27 mouse cellular contexts compared by ENCODE assay signal in the genomic region with DNA sequence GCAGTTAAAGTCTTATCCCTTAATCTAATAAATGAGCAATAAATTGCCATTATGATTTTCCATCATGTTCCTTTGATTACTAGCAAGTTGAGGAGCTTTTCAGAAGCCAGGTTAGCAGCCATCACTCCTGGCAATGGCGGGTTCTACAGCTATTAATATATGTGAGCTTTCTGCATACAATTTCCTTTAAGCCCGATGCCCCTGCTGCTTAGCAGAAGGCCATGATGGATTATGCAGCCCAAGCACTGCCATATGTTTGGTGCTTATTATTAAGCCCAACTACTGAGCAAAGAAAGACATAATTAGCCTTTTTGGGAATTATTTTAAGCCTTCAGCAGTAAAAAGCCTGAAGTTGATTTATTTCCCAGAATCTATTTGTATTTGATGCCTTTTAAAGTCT.
DNase-seq lines count a peak whose midpoint lies in the region; ATAC-seq lines count a peak whose summit lies in the region.
"Had no signal": no experiment of that assay in that cellular context is flagged by ENCODE, and none has a peak within 500 bp of the region (broad histone marks: within the 10 kb centered on the region; RNA-seq: fewer than 3 reads in every experiment).

No protein-coding gene starts in this region.

- H3K4me1 ChIP-seq in forebrain, embryonic 16.5 days (replicated peaks; ENCODE audit: control insufficient read depth, insufficient read depth, low read length): peaks cover 7% of the 10 kb centered on the region
- H3K4me1 ChIP-seq in forebrain, embryonic 12.5 days: no peaks in the 10 kb centered on the region
- no peaks in the 10 kb centered on the region for H3K4me1 ChIP-seq in hindbrain, embryonic 16.5 days (ENCODE audit: control insufficient read depth, insufficient read depth, low read depth, low read length)
- H3K4me1 ChIP-seq in hindbrain, embryonic 10.5 days (replicated peaks): no peaks in the 10 kb centered on the region
- peaks cover 10% of the 10 kb centered on the region for H3K4me1 ChIP-seq in embryonic facial prominence, embryonic 15.5 days
- H3K4me1 ChIP-seq: heart, embryonic 13.5 days; lung, embryonic 15.5 days; neural tube, embryonic 12.5 days had no signal

- no peaks in the 10 kb centered on the region for H3K27me3 ChIP-seq in forebrain, embryonic 16.5 days (replicated peaks; ENCODE audit: control insufficient read depth, insufficient read depth, low read length)
- H3K27me3 ChIP-seq in forebrain, embryonic 12.5 days: no peaks in the 10 kb centered on the region
- no peaks in the 10 kb centered on the region for H3K27me3 ChIP-seq in hindbrain, embryonic 16.5 days (replicated peaks; ENCODE audit: control insufficient read depth, insufficient read depth, low read length)
- H3K27me3 ChIP-seq in hindbrain, embryonic 10.5 days (ENCODE audit: insufficient read depth, poor library complexity, severe bottlenecking): no peaks in the 10 kb centered on the region
- H3K27me3 ChIP-seq in embryonic facial prominence, embryonic 15.5 days: no peaks in the 10 kb centered on the region
- H3K27me3 ChIP-seq: forebrain, embryonic 13.5 days; heart, embryonic 13.5 days; limb, embryonic 13.5 days; lung, embryonic 15.5 days; neural tube, embryonic 12.5 days; Patski had no signal

- 53% methylated on average over 2 of the region's 2 CpGs for WGBS in forebrain, embryonic 16.5 days
- WGBS in forebrain, embryonic 12.5 days: 78% methylated on average over 2 of the region's 2 CpGs
- 53% methylated on average over 2 of the region's 2 CpGs for WGBS in hindbrain, embryonic 16.5 days
- WGBS in hindbrain, embryonic 10.5 days: 92% methylated on average over 2 of the region's 2 CpGs
- WGBS in embryonic facial prominence, embryonic 15.5 days: 48% methylated on average over 2 of the region's 2 CpGs

- no peak overlapping the region for H3K9ac ChIP-seq in forebrain, embryonic 16.5 days (replicated peaks; ENCODE audit: low read depth, low read length)
- no peak overlapping the region for H3K9ac ChIP-seq in forebrain, embryonic 12.5 days
- no peak overlapping the region for H3K9ac ChIP-seq in hindbrain, embryonic 16.5 days (ENCODE audit: low read depth, low read length)
- H3K9ac ChIP-seq in embryonic facial prominence, embryonic 15.5 days: no peak overlapping the region
- H3K9ac ChIP-seq: forebrain, embryonic 13.5 days; heart, embryonic 13.5 days; limb, embryonic 13.5 days; lung, embryonic 15.5 days; neural tube, embryonic 12.5 days had no signal

- ATAC-seq in forebrain, embryonic 16.5 days: peak; percentile 52; the same call in 1 of the 2 replicates
- no peak for ATAC-seq in forebrain, embryonic 12.5 days (ENCODE audit: low FRiP score)
- ATAC-seq in hindbrain, embryonic 16.5 days: peak; percentile 86
- no peak for ATAC-seq in embryonic facial prominence, embryonic 15.5 days (ENCODE audit: insufficient number of reproducible peaks, low FRiP score, low TSS enrichment, low read depth)
- ATAC-seq: forebrain, embryonic 13.5 days; intestine, embryonic 16.5 days; midbrain, embryonic 16.5 days; Patski had no signal

- no peak overlapping the region; the same call in 1 of the 2 replicates for H3K27ac ChIP-seq in forebrain, embryonic 16.5 days (ENCODE audit: low read length)
- no peak overlapping the region for H3K27ac ChIP-seq in forebrain, embryonic 12.5 days
- H3K27ac ChIP-seq in hindbrain, embryonic 16.5 days (ENCODE audit: low read depth, low read length): no peak overlapping the region
- no peak overlapping the region for H3K27ac ChIP-seq in hindbrain, embryonic 10.5 days
- H3K27ac ChIP-seq in embryonic facial prominence, embryonic 15.5 days (replicated peaks): peak overlapping the region; percentile 31; the same call in 1 of the 2 replicates
- H3K27ac ChIP-seq: forebrain, embryonic 13.5 days; heart, adult 2 months; heart, embryonic 13.5 days; kidney, postnatal 0 days; limb, embryonic 13.5 days; lung, embryonic 15.5 days; neural tube, embryonic 12.5 days had no signal

- no peak for DNase-seq in hindbrain, embryonic 10.5 days (ENCODE audit: low spot score)
- peak; percentile 30 for DNase-seq in brain, adult 2 months (ENCODE audit: low read depth, low spot score)
- DNase-seq in adrenal gland, postnatal 10 days: no peak
- DNase-seq: adrenal gland, postnatal 14 days; cerebellum, adult 2 months; heart, adult 2 months; kidney, adult 8-10 months; kidney, postnatal 4 days; thymus, adult 2 months; thymus, postnatal 36 days had no signal

- H3K4me3 ChIP-seq in forebrain, embryonic 16.5 days (replicated peaks; ENCODE audit: low read length): no peak overlapping the region
- H3K4me3 ChIP-seq in forebrain, embryonic 12.5 days (replicated peaks): no peak overlapping the region
- no peak overlapping the region for H3K4me3 ChIP-seq in hindbrain, embryonic 16.5 days (ENCODE audit: low read length)
- no peak overlapping the region for H3K4me3 ChIP-seq in hindbrain, embryonic 10.5 days
- H3K4me3 ChIP-seq in embryonic facial prominence, embryonic 15.5 days (replicated peaks): no peak overlapping the region
- H3K4me3 ChIP-seq: erythroblast, embryonic 14.5 days; forebrain, embryonic 13.5 days; heart, adult 2 months; heart, embryonic 13.5 days; limb, embryonic 13.5 days; lung, embryonic 15.5 days; myocyte; neural tube, embryonic 12.5 days had no signal

- no peak overlapping the region for H3K4me2 ChIP-seq in forebrain, embryonic 16.5 days (ENCODE audit: low read length)
- H3K4me2 ChIP-seq in forebrain, embryonic 12.5 days: no peak overlapping the region
- H3K4me2 ChIP-seq in hindbrain, embryonic 16.5 days (ENCODE audit: low read length): no peak overlapping the region
- no peak overlapping the region for H3K4me2 ChIP-seq in embryonic facial prominence, embryonic 15.5 days (replicated peaks)
- H3K4me2 ChIP-seq: forebrain, embryonic 13.5 days; heart, embryonic 13.5 days; limb, embryonic 13.5 days; liver, embryonic 11.5 days; lung, embryonic 15.5 days; midbrain, embryonic 11.5 days; neural tube, embryonic 12.5 days had no signal

- no peaks in the 10 kb centered on the region for H3K36me3 ChIP-seq in forebrain, embryonic 16.5 days (ENCODE audit: control insufficient read depth, insufficient read depth)
- no peaks in the 10 kb centered on the region for H3K36me3 ChIP-seq in forebrain, embryonic 12.5 days (replicated peaks)
- no peaks in the 10 kb centered on the region for H3K36me3 ChIP-seq in hindbrain, embryonic 16.5 days (ENCODE audit: control insufficient read depth, insufficient read depth, low read length)
- H3K36me3 ChIP-seq in hindbrain, embryonic 10.5 days: no peaks in the 10 kb centered on the region
- H3K36me3 ChIP-seq in embryonic facial prominence, embryonic 15.5 days: no peaks in the 10 kb centered on the region
- H3K36me3 ChIP-seq: heart, embryonic 13.5 days; limb, embryonic 13.5 days; lung, embryonic 15.5 days; neural tube, embryonic 12.5 days had no signal

- H3K9me3 ChIP-seq in forebrain, embryonic 16.5 days (ENCODE audit: control insufficient read depth, low read length): no peaks in the 10 kb centered on the region
- H3K9me3 ChIP-seq in forebrain, embryonic 12.5 days: no peaks in the 10 kb centered on the region
- no peaks in the 10 kb centered on the region for H3K9me3 ChIP-seq in hindbrain, embryonic 16.5 days (ENCODE audit: control insufficient read depth, low read length)
- H3K9me3 ChIP-seq in hindbrain, embryonic 10.5 days: no peaks in the 10 kb centered on the region
- H3K9me3 ChIP-seq in embryonic facial prominence, embryonic 15.5 days (replicated peaks): no peaks in the 10 kb centered on the region
- H3K9me3 ChIP-seq: forebrain, embryonic 13.5 days; heart, embryonic 13.5 days; limb, embryonic 13.5 days; lung, embryonic 15.5 days; neural tube, embryonic 12.5 days had no signal

Comparison
In these comparisons a context has a peak if more than half of its experiments do, and no peak if none do; other contexts are left out.
1. ATAC-seq: peak in forebrain, embryonic 16.5 days (single experiment) and hindbrain, embryonic 16.5 days (single experiment); none in forebrain, embryonic 12.5 days (single experiment) and embryonic facial prominence, embryonic 15.5 days (single experiment).